Mouse (Mus musculus): ENCODE results near the gene Gdnf. TPM values are rescaled to one million over a fixed set of nuclear protein-coding genes. Genes with fewer than 3 reads are reported as not detected.

Gene Gdnf
- 2.1 and 2.2 TPM in 2 replicates for polyA plus RNA-seq (2015; fragmentation: Nextera tagmentation; extraction: Ambion mirVana)

DNA sequence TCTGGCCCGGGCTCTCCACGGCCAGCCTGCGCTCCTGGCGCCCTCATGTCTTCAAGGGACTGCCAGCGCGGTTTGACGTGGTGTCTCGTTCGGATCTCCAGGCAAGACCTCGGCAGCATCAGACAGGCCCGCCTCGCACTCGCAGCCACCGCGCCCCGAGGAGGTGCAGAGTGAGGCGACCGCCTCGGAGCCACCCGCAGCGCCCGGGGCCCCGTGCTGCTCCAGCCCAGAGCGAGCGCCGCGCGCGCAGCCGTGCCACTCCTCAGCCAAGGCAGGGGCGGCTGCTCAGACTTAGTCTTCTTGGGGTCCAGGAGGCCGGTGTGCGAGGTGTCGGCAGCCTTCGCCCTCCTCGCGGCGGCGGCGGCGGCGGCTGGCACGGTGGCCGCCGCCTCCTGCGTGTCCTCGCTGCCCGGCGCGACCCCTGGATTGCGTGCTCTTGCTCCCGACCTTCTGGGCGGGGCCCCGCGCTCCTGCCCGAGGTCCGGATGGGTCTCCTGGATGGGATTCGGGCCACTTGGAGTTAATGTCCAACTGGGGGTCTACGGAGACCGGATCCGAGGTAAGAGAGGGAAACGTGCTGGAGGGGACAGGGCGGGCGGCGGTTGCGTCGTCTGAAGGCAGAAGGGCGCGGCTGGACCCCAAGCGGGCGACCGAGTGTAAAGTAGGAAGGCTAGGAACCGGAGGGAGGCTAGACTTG is at the start of gene Gdnf:
Gdnf (plus strand) TSS at position 291 of the 697 bp plus-strand sequence.
- peaks cover 21% of the 10 kb centered on the region for H3K4me1 ChIP-seq (replicated peaks)
- H3K9me3 ChIP-seq, result no peaks in the 10 kb centered on the region
- peak within 1 kb of the TSS; percentile 83 for H3K4me2 ChIP-seq (replicated peaks)
- ATAC-seq, result peak; percentile 51
- peak within 1 kb of the TSS; percentile 67 for H3K9ac ChIP-seq
- no peaks in the 10 kb centered on the region for H3K36me3 ChIP-seq
- WGBS, result under 1% methylated on average over 73 of the region's 73 CpGs
- H3K27me3 ChIP-seq (replicated peaks), result peaks cover 43% of the 10 kb centered on the region
- peak within 1 kb of the TSS; percentile 65 for H3K4me3 ChIP-seq (replicated peaks)
- H3K27ac ChIP-seq, result peak within 1 kb of the TSS; percentile 77

DNA sequence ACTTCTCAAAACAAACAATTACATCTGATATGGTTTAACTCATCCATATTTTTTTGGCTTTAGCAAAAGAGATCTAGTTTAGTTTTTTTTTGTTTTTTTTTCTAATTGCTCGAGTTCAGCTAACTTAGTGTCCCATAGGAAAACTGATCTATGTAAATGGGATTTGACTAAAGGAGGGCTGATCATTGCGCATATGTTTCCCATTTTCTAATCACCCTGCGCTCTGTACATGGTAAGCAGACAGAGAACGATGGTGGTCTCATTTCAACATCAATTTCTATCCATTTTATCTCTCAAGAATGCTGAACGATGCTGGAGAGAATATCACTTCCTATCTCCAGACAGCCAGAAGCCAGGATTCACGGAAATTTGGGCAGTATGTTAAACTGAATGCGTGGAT is 43.5 kb upstream of the Gdnf start:
- WGBS, result 89% methylated on average over 7 of the region's 7 CpGs
- no peak overlapping the region for H3K4me3 ChIP-seq (replicated peaks)
- ATAC-seq, result no peak

DNA sequence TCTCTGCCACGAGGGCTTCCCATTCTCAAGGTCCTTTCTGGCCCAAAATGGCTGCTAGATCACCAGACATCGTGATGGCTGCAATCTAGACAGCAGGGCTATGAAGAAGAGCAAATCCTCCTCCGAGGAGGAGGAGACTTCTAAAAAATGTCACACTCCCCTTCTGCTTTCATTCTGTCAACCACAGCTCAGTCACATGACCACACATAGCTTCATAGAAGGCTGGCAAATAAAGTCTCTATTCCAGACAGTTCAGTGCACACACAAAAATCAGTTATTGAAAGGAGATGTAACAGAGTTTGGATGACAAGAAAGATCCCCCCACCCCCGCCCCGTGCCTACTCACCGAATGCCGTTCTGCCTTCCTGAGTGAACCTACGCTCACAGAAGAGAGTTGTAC is 37.7 kb upstream of the Gdnf start:
- H3K4me1 ChIP-seq (replicated peaks), result no peaks in the 10 kb centered on the region
- WGBS, result 84% methylated on average over 8 of the region's 8 CpGs
- no peaks in the 10 kb centered on the region for H3K9me3 ChIP-seq
- no peaks in the 10 kb centered on the region for H3K27me3 ChIP-seq (replicated peaks)
- no peak overlapping the region for H3K4me2 ChIP-seq (replicated peaks)
- H3K36me3 ChIP-seq, result no peaks in the 10 kb centered on the region
- no peak for ATAC-seq
- no peak overlapping the region for H3K9ac ChIP-seq
- no peak overlapping the region for H3K4me3 ChIP-seq (replicated peaks)
- H3K27ac ChIP-seq, result no peak overlapping the region

More for the DNA sequence above, 43.5 kb upstream of the Gdnf start:
- no peak overlapping the region for H3K4me2 ChIP-seq (replicated peaks)
- no peaks in the 10 kb centered on the region for H3K9me3 ChIP-seq
- H3K36me3 ChIP-seq, result no peaks in the 10 kb centered on the region
- no peak overlapping the region for H3K27ac ChIP-seq
- H3K9ac ChIP-seq, result no peak overlapping the region
- H3K27me3 ChIP-seq (replicated peaks), result no peaks in the 10 kb centered on the region
- H3K4me1 ChIP-seq (replicated peaks), result no peaks in the 10 kb centered on the region

DNA sequence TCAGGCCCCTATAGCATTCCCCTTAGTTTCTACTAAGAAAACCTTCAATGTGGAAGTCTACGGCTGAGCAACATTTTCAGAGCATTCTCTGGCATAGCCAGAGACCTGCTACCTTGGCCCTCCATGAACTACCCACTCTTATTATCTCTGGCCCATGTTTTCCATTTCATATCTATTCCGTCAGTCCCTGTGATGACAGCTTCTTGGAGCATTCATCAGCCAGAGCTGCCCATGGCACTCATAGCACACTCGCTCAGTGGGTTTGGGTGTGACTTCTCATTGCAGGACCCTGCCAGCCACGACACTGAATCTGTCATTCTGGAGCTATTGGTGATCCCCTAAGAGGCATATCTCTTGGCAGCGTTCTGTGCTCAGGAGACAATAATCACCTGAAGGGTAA is 29.1 kb upstream of the Gdnf start:
- Histone ChIP-seq H3K4me1 (replicated peaks) (no peaks in the 10 kb centered on the region), H3K36me3 (no peaks in the 10 kb centered on the region), H3K4me2 (replicated peaks) (no peak overlapping the region), H3K27me3 (replicated peaks) (no peaks in the 10 kb centered on the region), H3K27ac (no peak overlapping the region), H3K9me3 (no peaks in the 10 kb centered on the region), H3K9ac (no peak overlapping the region), H3K4me3 (replicated peaks) (no peak overlapping the region)
- ATAC-seq, result no peak
- WGBS, result 89% methylated on average over 5 of the region's 5 CpGs

DNA sequence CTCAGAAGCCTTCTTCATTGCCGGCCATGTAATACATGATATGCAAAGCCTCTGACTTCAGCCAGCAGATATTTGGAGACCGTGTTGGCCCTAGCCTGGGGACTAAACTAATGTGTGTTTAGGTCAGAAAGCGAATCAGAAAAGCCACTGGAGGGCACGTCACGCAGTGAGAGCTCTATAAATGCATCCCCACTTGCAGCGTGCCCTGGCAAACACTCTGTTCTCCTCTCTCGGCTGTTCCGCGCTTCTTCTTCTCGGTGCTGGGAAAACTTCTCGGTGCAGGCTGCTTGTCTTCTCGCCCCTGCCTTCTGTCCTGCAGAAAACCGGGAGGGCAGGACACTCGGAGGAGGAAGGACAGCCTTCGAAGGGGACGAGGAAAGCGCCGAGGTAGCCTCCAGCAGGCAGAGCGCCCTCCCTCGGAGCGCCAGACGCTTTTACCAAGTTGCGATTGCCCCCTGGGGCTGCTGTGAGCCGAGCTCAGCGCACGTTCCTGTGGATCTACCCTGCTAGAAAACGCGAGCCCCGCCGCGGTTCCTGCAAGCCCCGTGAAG is 730 bp upstream of the Gdnf start:
- WGBS, result under 1% methylated on average over 32 of the region's 32 CpGs
- peaks cover 13% of the 10 kb centered on the region; the same call in 1 of the 2 replicates for H3K4me1 ChIP-seq (replicated peaks)
- H3K9me3 ChIP-seq, result no peaks in the 10 kb centered on the region
- peak overlapping the region; percentile 67 for H3K9ac ChIP-seq
- H3K4me3 ChIP-seq (replicated peaks), result peak overlapping the region; percentile 65
- peak overlapping the region; percentile 77 for H3K27ac ChIP-seq
- ATAC-seq, result peak; percentile 64
- H3K4me2 ChIP-seq (replicated peaks), result peak overlapping the region; percentile 83
- no peaks in the 10 kb centered on the region for H3K36me3 ChIP-seq
- peaks cover 36% of the 10 kb centered on the region for H3K27me3 ChIP-seq (replicated peaks)

DNA sequence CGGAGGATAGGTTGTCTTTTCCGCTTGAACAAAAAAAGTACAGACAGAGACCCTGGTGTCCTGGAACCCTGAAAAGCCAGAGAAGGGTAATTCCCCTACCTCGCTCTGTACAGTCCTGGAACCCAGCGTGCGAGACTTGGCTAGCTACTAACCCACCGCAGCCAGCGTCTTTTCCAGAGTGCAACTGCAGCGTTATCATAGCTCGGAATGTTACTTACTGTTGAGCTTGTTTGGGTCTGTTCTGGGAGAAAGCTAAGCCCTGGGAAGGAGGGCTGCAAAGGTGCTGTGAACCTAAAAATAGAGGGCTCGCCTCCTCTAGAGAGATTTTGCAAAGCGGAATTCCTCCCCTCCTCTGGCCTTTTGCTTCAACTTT is 593 bp downstream of the Gdnf start:
- no peaks in the 10 kb centered on the region for H3K36me3 ChIP-seq
- peak overlapping the region; percentile 67 for H3K9ac ChIP-seq
- peak overlapping the region; percentile 83 for H3K4me2 ChIP-seq (replicated peaks)
- ATAC-seq, result no peak
- peak overlapping the region; percentile 77 for H3K27ac ChIP-seq
- 2% methylated on average over 11 of the region's 11 CpGs for WGBS
- peaks cover 46% of the 10 kb centered on the region for H3K27me3 ChIP-seq (replicated peaks)
- peaks cover 25% of the 10 kb centered on the region for H3K4me1 ChIP-seq (replicated peaks)
- no peaks in the 10 kb centered on the region for H3K9me3 ChIP-seq
- H3K4me3 ChIP-seq (replicated peaks), result peak overlapping the region; percentile 65

DNA sequence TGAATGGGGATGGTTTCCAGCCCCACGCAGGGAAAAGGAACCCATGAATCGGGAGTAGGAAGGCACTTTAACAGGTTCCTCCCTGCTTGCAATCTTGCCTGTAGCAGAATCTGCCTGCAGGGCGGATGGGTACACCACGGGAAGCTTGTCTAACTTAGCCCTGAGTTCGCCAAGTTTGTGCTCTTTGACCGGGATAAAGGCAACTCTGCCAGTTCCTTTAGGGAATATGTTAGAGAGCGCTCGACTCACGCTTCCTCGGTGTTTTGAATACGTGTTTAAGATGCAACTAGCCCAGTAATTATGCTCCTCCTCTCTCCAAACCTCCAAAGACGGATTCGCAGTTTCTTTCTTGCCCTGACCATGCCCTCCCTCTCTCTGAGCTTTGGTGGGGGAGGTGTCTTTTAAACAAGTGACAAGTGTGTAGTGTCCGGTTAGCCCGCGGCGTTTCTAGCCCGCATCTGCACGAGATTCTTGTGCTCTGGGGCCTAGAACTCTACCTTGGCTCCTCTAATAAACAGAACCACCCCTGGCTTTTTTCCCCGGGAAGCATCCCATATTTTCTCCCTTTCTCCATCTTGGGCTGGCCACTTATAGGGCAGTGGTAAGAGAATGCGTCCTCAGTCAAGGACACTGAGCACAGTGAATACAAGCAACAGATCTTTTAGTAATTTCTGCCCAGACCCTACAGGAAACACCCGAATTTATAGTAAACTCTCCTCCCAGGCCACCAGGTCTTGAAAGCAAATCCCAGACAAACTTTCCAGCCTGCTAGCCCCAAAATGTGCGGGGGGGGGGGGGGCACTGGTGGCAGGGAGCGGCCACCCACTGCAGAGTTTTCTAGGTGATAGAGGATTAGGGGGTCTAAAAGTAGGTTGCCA is 1.4 kb downstream of the Gdnf start:
- H3K27me3 ChIP-seq (replicated peaks), result peaks cover 52% of the 10 kb centered on the region
- WGBS, result 8% methylated on average over 24 of the region's 24 CpGs
- H3K4me3 ChIP-seq (replicated peaks), result peak overlapping the region; percentile 65
- H3K4me1 ChIP-seq (replicated peaks), result peaks cover 25% of the 10 kb centered on the region
- ATAC-seq, result no peak
- H3K9me3 ChIP-seq, result no peaks in the 10 kb centered on the region
- H3K27ac ChIP-seq, result peak overlapping the region; percentile 77
- peak overlapping the region; percentile 67; the same call in 1 of the 2 replicates for H3K9ac ChIP-seq
- H3K36me3 ChIP-seq, result no peaks in the 10 kb centered on the region
- peak overlapping the region; percentile 83 for H3K4me2 ChIP-seq (replicated peaks)

DNA sequence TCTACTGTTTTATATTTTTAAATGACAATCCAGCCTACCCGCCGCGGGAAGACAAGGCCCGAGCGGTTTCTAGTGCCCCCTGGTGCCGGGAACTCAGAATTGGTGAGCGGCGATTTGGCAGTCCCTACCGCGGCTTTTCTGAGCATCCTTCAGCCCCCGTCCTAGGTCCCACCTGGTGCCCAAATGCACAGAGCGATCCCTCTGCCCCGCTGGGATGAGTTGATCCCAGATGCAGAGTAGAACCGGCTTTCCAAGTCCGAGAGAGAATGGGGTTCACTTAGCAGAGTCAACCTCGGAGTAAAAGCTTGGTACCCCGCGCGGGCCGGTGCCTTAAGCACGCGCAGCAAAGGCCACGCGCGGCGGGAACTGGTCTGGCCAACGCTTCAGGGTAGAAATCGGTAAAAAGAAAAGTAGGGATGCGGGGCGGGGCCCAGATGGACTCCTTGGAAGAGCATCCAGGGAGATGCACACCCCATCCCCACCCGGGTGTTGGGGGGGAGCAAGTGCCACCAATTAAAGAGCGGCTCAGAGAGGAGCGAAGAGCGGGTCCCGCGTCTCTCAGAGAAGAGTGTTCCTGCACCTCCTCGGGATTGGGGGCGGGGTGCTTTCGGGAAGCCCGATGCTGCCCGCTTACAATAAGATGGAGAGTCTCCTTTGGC is 2.4 kb downstream of the Gdnf start:
- Histone ChIP-seq H3K27me3 (replicated peaks) (peaks cover 55% of the 10 kb centered on the region), H3K9me3 (no peaks in the 10 kb centered on the region), H3K36me3 (no peaks in the 10 kb centered on the region), H3K4me3 (replicated peaks) (peak overlapping the region; percentile 65), H3K4me2 (replicated peaks) (peak overlapping the region; percentile 89), H3K4me1 (replicated peaks) (peaks cover 25% of the 10 kb centered on the region), H3K9ac (peak overlapping the region; percentile 55), H3K27ac (peak overlapping the region; percentile 60; the same call in 1 of the 2 replicates)
- peak; percentile 34; the same call in 1 of the 2 replicates for ATAC-seq
- WGBS, result under 1% methylated on average over 41 of the region's 41 CpGs

DNA sequence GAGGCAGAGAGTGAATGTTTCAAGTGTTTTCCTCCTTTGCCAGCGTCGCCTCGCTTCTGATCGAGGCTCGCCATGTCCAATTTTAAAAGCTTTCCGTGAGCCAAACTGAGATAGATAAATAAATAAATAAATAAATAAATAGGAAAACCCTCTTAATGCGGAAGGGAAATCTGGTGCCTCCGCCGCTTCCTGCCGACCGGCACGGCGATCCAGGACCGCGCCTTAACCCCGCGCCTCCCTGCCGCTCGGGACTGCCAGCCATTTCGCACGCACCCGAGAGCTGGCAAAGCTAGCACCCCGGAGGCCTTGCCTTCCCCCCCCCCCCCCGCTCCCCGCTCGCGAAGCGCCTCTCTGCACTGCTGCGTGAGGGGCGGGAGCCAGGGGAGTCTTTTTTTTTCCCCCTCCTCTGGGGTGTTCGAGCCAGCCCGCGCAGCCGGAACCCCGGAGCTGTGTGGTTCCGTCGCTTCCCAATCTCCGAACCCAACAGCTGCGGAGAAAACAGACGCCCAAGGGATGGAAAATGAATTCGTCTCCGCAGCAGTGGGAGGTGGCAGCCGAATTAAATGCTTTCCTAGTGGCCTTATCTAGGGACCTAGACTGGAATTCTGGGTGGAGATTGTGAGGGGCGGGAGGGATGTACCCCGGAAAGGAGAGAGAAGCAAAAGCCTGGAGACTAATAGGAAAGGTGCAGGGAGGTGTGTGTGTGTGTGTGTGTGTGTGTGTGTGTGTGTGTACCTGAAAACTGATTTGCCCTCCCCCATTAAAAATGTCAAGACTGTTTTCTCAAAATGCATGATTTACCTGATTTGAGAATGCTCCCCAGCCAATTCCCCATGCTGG is 3.1 kb downstream of the Gdnf start:
- H3K9ac ChIP-seq, result peak overlapping the region; percentile 55
- peak overlapping the region; percentile 89 for H3K4me2 ChIP-seq (replicated peaks)
- H3K27me3 ChIP-seq (replicated peaks), result peaks cover 55% of the 10 kb centered on the region
- peak overlapping the region; percentile 65 for H3K4me3 ChIP-seq (replicated peaks)
- H3K9me3 ChIP-seq, result no peaks in the 10 kb centered on the region
- peaks cover 25% of the 10 kb centered on the region for H3K4me1 ChIP-seq (replicated peaks)
- under 1% methylated on average over 45 of the region's 45 CpGs for WGBS
- no peaks in the 10 kb centered on the region for H3K36me3 ChIP-seq
- no peak for ATAC-seq
- peak overlapping the region; percentile 60; the same call in 1 of the 2 replicates for H3K27ac ChIP-seq

DNA sequence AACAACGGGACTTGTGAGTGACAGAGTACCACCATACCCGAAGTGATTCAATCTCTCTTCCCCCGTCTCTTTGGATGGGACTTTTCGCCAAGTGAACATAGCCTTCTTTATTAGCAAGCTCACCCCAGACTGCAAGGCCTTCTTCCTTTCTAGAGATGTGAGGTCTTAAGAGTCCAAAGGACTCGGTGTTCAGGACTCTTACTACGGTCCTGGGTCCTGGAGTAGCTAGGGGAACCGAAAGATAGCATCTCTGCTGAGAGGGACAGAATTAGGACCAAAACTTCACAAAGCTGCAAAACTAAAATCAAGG is 3.7 kb downstream of the Gdnf start:
- peaks cover 55% of the 10 kb centered on the region for H3K27me3 ChIP-seq (replicated peaks)
- H3K9ac ChIP-seq, result 0 out of 2 replicates have a peak overlapping the region, but pooled peaks have one; percentile 20
- no peak for ATAC-seq
- H3K4me1 ChIP-seq (replicated peaks), result peaks cover 25% of the 10 kb centered on the region
- peak overlapping the region; percentile 65; the same call in 1 of the 2 replicates for H3K4me3 ChIP-seq (replicated peaks)
- no peaks in the 10 kb centered on the region for H3K36me3 ChIP-seq
- 26% methylated on average over 7 of the region's 7 CpGs for WGBS
- H3K4me2 ChIP-seq (replicated peaks), result peak overlapping the region; percentile 89
- H3K27ac ChIP-seq, result no peak overlapping the region
- no peaks in the 10 kb centered on the region for H3K9me3 ChIP-seq

DNA sequence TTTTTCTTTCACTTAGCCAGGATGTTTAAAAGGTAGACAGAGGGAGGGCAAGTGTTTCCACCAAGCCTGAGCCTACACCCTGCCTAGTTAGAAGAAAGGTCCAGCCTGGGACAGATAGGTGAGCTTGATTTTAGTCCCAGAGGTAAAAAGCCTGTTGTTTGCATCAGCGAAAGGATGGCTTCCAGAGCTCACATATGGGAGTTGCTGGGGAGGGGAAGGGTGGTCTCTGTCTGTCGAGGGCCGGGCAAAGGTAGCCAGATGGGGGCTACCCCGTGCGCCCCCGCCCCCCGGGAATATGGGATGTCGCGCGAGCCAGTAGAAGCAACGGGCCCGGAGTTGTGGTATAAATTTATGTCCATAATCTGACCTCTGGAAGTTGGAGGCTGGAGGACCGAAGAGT is 4.3 kb downstream of the Gdnf start:
- ATAC-seq, result no peak
- H3K27me3 ChIP-seq (replicated peaks), result peaks cover 52% of the 10 kb centered on the region
- peak overlapping the region; percentile 89 for H3K4me2 ChIP-seq (replicated peaks)
- H3K9ac ChIP-seq, result peak overlapping the region; percentile 22
- 9% methylated on average over 13 of the region's 13 CpGs for WGBS
- H3K4me3 ChIP-seq (replicated peaks), result peak overlapping the region; percentile 33
- H3K36me3 ChIP-seq, result no peaks in the 10 kb centered on the region
- H3K4me1 ChIP-seq (replicated peaks), result peaks cover 23% of the 10 kb centered on the region
- H3K27ac ChIP-seq, result no peak overlapping the region
- H3K9me3 ChIP-seq, result no peaks in the 10 kb centered on the region

Data from intestine, embryonic 15.5 days (tissue).